Mouse (Mus musculus): ENCODE results near the gene Rflnb.

- no peak for TF ChIP-seq CTCF (IDR thresholded peaks at IDR 0.05; ENCODE audit: low read depth)
- no peak for TF ChIP-seq EP300 (IDR thresholded peaks at IDR 0.05; ENCODE audit: low read depth)
Observed at GRCm38 (mm10) chr11:76000701-76001100, 26.9 kb downstream of the Rflnb start.
